Mouse (Mus musculus): Measurements from ENCODE around the gene Grap2. TPM values are rescaled to one million over a fixed set of nuclear protein-coding genes. Genes with fewer than 3 reads are reported as not detected.

Grap2 gene
- total and polyA plus RNA-seq, 3 experiments: 0.62 to 5.1 TPM; not detected in 1

DNA sequence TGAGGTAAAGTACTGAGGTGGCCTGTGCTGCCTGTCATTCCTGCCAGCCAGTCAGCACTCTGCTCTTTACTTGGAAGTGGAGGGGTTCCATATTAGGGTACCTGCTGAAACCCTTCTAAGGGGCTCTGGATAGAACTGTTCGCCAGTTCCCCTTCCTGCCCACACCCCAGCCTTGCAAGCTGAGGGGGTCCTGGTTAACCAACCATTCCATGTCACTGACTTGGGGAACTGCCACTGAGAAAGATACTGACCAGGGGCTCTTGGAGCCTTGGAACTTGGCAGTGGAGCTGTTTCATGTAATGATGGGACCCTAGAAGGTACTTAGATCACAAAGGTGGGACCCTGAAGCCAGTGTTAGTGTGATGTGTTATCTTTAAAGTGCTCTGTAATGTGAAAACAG lies 2.2 kb upstream of the Grap2 start:
- Histone ChIP-seq H3K4me3 (ENCODE audit: control insufficient read depth in 1 of 2, insufficient read depth in 1 of 2, low read depth in 2 of 2, low read length in 2 of 2) (no peak overlapping the region), H3K9ac (ENCODE audit: control insufficient read depth, low read depth, low read length, poor library complexity, severe bottlenecking) (no peak overlapping the region), H3K27ac (ENCODE audit: control insufficient read depth, low read depth, low read length) (no peak overlapping the region), H3K36me3 (ENCODE audit: control insufficient read depth in 1 of 2, insufficient read depth in 2 of 2, low read length in 2 of 2) (no peaks in the 10 kb centered on the region), H3K4me1 (ENCODE audit: control insufficient read depth in 1 of 2, insufficient read depth in 2 of 2, low read length in 2 of 2) (no peaks in the 10 kb centered on the region), H3K79me2 (ENCODE audit: control insufficient read depth, insufficient read depth, low read length, poor library complexity) (no peaks in the 10 kb centered on the region), H3K27me3 (ENCODE audit: control insufficient read depth in 1 of 2, insufficient read depth in 2 of 2, low read length in 2 of 2) (peaks cover 3 to 4% of the 10 kb centered on the region in 2 experiments; a peak in 3 of 4 replicates), H3K9me3 (replicated peaks; ENCODE audit: insufficient read depth, low read length) (no peaks in the 10 kb centered on the region)
- DNase-seq (ENCODE audit: low read depth, low spot score): no peak
- TF ChIP-seq RCOR1 (IDR thresholded peaks at IDR 0.05; ENCODE audit: low read depth, low read length) (no peak), RAD21 (IDR thresholded peaks at IDR 0.05; ENCODE audit: low read depth, low read length) (no peak), SIN3A (IDR thresholded peaks at IDR 0.05; ENCODE audit: low read length) (no peak), CTCF (IDR thresholded peaks at IDR 0.05 in 2 of 3, conservative IDR thresholded peaks at IDR 0.05 in 1 of 3; ENCODE audit: control insufficient read depth in 1 of 3, insufficient read depth in 1 of 3, low read depth in 2 of 3, low read length in 3 of 3, poor library complexity in 1 of 3, severe bottlenecking in 1 of 3) (no peak), E2F4 (IDR thresholded peaks at IDR 0.05; ENCODE audit: borderline replicate concordance, low read depth, low read length) (no peak), CHD2 (IDR thresholded peaks at IDR 0.05; ENCODE audit: low read length) (no peak), BHLHE40 (IDR thresholded peaks at IDR 0.05; ENCODE audit: borderline replicate concordance, low read depth, low read length) (no peak), ZMIZ1 (IDR thresholded peaks at IDR 0.05; ENCODE audit: low read depth, low read length) (no peak), ZC3H11A (IDR thresholded peaks at IDR 0.05; ENCODE audit: low read depth, low read length) (no peak), MAX (IDR thresholded peaks at IDR 0.05; ENCODE audit: low read length) (no peak), POLR2AphosphoS5 (IDR thresholded peaks at IDR 0.05; ENCODE audit: borderline replicate concordance, low read depth, low read length) (no peak), UBTF (IDR thresholded peaks at IDR 0.05; ENCODE audit: borderline replicate concordance, insufficient read depth, low read depth, low read length) (no peak), ZNF384 (IDR thresholded peaks at IDR 0.05; ENCODE audit: low read depth, low read length) (no peak), TBP (IDR thresholded peaks at IDR 0.05; ENCODE audit: low read depth, low read length) (no peak), ETS1 (IDR thresholded peaks at IDR 0.05; ENCODE audit: low read depth, low read length) (no peak)

DNA sequence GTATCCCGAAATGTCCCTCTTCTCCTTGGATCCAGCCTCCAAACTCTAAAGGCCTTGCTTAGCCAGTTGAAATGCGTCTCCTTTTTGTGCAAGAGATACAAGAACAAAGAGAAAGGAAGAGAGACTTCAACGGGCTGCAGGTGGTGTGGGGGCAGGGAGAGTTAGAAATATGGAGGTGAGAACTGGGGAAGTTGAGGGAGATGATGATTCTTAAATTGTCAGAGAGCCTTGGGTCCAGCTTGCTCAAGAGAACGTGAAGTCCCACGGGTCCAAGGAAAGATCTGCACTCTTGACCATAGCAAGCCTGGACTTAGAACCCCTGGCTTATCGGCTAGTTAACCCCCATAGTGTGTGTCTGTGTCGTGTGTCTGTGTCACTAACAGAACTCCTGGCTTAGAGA lies 783 bp upstream of the Grap2 start:
- no peaks in the 10 kb centered on the region for H3K79me2 ChIP-seq (ENCODE audit: control insufficient read depth, insufficient read depth, low read length, poor library complexity)
- H3K27me3 ChIP-seq (ENCODE audit: control insufficient read depth in 1 of 2, insufficient read depth in 2 of 2, low read length in 2 of 2): peaks cover 1 to 4% of the 10 kb centered on the region in 2 experiments; a peak in 2 of 4 replicates
- no peak for DNase-seq (ENCODE audit: low read depth, low spot score)
- no peak overlapping the region for H3K27ac ChIP-seq (ENCODE audit: control insufficient read depth, low read depth, low read length)
- no peak overlapping the region for H3K9ac ChIP-seq (ENCODE audit: control insufficient read depth, low read depth, low read length, poor library complexity, severe bottlenecking)
- no peaks in the 10 kb centered on the region for H3K9me3 ChIP-seq (replicated peaks; ENCODE audit: insufficient read depth, low read length)
- no peaks in the 10 kb centered on the region for H3K36me3 ChIP-seq (ENCODE audit: control insufficient read depth in 1 of 2, insufficient read depth in 2 of 2, low read length in 2 of 2)
- H3K4me1 ChIP-seq (ENCODE audit: control insufficient read depth in 1 of 2, insufficient read depth in 2 of 2, low read length in 2 of 2): no peaks in the 10 kb centered on the region
- no peak overlapping the region for H3K4me3 ChIP-seq (ENCODE audit: control insufficient read depth in 1 of 2, insufficient read depth in 1 of 2, low read depth in 2 of 2, low read length in 2 of 2)
- TF ChIP-seq SMC3 (IDR thresholded peaks at IDR 0.05; ENCODE audit: low read depth, low read length): no peak
- no peak for TF ChIP-seq POLR2A (IDR thresholded peaks at IDR 0.05; ENCODE audit: control insufficient read depth in 1 of 2, insufficient read depth in 1 of 2, low read depth in 1 of 2, low read length in 2 of 2, poor library complexity in 1 of 2)
- no peak for TF ChIP-seq NRF1 (IDR thresholded peaks at IDR 0.05; ENCODE audit: insufficient read depth, low read depth, low read length, poor library complexity, severe bottlenecking)
- no peak for TF ChIP-seq MYC (IDR thresholded peaks at IDR 0.05; ENCODE audit: low read depth, low read length)
- no peak for TF ChIP-seq JUND (IDR thresholded peaks at IDR 0.05; ENCODE audit: low read depth, low read length)
- TF ChIP-seq GABPA (IDR thresholded peaks at IDR 0.05; ENCODE audit: low read depth, low read length): no peak
- no peak for TF ChIP-seq UBTF (IDR thresholded peaks at IDR 0.05; ENCODE audit: borderline replicate concordance, insufficient read depth, low read depth, low read length)
- no peak for TF ChIP-seq BHLHE40 (IDR thresholded peaks at IDR 0.05; ENCODE audit: borderline replicate concordance, low read depth, low read length)
- TF ChIP-seq KAT2A (conservative IDR thresholded peaks at IDR 0.05; ENCODE audit: low read depth, low read length): no peak
- TF ChIP-seq ELF1 (IDR thresholded peaks at IDR 0.05; ENCODE audit: low read depth, low read length): no peak

All from MEL (cell line).